Mouse (Mus musculus): ENCODE measurements around the gene Ube2e1.

The Ube2e1 gene

DNA sequence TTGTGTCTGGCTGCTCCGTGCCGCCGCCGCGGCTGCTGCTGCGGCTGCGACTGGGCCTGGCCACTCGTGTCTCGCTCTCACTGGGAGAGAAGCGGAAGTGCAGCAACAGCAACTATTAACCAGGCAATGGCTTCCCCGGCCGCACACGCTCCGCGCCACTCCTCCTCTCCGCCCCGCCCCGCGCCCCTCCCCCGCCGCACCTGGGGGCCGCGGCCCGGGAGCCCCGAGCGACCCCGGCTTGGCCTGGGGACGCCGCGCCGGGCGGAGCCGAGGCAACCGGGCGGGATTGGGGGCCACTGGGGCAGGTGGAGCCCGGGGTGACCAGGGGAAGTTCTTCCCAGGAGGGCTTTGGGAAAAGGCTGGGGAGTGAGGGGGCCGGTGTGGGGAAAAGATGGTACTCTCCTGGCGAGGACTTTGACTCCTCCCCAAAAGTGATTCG, at the start of gene Ube2e1:
Gene Ube2e1 (minus strand): TSS at position 167 of the 439 bp plus-strand sequence.
- peak; percentile 76 for DNase-seq (ENCODE audit: low spot score)

DNA sequence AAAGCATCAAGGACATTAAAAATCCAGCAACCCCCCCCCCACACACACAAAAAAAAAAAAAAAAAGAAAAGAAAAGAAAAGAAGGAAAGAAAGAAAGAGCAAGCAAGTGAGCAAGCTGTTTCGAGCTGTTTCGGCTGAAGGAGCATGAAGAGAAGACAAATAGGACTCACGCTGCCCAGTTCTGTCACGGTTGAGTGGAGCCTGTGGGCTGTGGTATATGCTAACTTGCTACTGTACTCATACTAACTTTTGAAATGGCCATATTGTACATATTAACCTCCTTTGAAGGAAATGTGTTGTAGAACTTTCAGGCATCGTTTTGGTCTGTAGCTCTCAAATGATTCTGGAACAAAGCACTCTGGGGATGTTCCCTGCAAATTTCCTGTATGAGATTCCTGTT, 48.2 kb upstream of the Ube2e1 start:
- DNase-seq (ENCODE audit: low spot score) = no peak

DNA sequence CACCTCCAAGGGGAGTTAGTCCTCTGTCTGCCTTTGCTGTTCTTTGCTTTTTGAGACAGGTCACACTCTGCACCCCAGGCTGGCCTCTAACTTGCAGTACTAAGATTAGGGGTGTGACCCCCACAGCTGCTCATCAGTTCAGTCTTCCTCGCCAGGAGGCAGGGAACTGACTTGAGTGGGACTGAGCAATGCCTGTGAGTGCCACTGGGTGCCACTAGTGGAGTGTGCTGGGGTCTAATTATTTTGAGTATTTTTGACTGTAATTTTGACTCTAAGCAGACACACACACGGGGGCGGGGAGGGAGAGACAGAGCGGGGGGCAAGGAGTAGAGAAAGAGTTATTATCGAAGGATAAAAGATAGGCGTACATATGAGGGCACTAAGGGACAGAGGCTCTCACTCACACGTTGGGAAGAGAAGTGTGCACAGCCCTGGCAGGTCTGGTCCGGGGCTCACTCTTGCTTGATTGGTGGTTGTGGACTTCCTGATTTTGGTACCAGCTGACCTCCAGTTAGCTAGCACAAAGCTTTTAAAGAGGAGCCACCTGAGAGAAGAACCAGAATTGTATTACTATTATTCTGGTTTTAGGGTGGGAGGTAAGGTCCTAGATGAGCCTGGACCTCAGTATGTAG, 46.4 kb upstream of the Ube2e1 start:
- DNase-seq (ENCODE audit: low spot score) = no peak

DNA sequence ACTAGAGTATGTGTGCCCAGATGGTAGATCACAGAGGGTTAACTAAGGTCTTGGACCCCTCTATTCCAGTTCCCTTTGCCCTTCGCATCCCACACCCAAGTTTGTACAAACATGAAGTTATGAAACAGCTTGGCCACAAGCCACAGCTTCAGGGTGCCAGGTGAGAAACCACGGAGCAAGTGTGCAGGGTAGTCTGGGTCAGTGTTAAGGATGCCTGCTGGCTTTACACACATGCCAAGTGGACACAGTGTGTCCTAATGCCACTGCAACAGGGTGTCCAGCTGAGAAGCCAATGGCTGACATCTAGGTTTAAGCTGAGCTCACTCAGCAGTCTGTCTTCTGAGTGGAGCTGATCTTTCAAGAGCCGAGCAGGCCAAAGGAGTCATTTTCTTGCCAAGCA, 44.5 kb upstream of the Ube2e1 start:
- DNase-seq (ENCODE audit: low spot score) = no peak

DNA sequence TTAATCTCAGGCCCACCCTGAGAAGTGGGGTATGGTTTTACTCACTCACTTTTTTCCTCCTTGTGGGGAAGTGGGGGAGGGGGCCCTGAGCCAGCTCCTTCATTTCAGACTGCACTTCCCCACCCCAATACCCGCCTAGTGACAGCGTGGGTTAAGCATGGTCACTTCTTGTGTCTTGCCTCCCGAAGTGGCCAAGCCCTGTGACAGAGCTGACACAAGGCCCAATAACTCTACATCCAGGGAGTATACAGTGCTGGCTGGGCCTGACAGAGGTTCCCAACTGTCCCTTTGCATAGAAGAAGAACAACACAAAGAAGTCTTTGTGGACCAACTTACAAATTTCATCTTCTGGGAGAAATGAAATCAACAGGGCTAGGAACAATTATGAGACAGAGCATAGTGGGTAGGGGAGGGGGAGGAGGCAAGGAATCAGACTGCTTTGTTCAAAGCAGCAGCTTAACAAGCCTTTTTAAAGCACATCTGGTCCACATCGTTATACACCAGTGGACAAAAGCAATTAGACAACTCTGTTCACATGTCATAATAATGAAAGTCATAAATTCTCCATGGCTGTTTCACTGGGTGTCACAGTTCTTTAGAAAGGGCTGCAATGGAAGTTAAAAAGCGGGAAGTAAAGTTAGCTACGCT, 42.2 kb upstream of the Ube2e1 start:
- peak; percentile 22 for DNase-seq (ENCODE audit: low spot score)

DNA sequence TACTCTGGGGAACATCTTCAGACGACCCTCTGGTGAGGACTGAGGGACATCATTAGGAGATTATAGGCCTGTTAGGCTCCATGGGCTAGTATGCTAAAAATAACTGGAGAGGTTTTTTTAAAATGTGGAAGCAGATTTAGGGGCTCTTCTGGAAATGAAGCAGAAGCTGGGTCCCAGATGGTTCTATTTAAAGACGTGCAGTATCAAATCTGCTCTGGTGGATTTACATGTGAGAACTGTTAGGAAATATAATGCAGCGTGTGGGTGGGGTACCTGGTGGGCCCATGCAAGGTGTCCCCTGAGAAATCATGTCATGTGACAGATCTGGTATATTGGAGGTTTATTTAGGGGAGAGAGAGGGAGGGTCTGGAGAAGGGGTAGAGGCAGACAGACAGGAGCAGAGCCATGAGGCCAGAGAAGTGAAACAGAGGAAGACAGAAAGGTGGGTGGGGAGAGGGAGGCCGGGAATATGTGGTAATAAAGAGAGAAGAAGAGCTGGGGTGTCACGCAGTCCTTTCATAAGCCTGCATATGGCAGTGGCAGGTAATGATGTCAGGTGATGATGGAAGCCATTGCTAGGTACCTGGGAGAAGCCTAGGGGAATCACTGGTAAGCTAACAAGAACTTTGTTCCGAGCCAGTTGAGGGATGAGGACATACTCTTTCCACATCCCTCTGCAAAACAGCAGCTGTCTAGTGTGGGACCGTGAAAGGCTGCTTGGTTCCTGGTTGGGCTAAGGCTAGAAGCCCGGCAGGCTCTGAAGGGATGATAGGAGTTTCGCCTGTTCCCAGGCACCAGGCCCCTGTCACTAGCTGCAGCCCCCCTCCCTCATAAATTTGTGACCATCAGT, 41.3 kb upstream of the Ube2e1 start:
- DNase-seq (ENCODE audit: low spot score) = no peak

DNA sequence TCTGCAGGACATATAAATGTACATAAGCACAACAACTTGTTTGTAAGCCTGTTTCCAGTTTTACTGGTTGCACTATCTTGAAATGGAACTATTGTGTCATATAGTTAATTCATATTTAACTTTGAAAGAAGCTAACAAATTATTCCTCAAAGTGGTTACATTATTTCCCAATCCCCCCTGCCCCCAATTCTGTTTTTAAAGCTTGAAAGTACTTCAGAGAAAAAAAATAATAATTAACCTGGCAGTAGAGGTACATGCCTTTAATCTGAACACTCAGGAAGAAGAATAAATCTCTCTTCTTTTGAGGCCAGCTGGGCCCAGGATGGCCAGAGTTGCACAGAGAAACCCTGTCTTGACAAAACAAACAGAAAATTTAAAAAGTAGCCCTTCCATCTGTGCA, 37.4 kb upstream of the Ube2e1 start:
- no peak for DNase-seq (ENCODE audit: low spot score)

DNA sequence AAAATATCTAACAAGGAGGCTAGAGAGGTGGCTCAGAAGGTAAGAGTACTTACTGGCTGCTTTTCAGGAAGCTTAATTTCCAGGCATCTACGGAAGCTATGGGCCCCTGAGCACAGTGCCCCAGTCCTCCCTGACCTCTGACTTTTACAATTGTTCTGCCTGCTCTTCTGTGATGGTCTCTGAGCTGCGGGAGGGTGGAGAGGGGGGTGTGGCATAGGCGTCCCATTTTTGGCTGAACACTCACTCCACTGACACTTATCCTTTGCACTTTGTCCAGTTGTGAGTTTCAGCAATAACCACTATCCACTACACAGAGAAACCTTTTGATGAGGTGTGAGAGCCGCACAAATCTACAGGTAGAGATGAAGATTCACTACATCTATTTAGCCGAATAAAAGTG, 35.4 kb upstream of the Ube2e1 start:
- no peak for DNase-seq (ENCODE audit: low spot score)

DNA sequence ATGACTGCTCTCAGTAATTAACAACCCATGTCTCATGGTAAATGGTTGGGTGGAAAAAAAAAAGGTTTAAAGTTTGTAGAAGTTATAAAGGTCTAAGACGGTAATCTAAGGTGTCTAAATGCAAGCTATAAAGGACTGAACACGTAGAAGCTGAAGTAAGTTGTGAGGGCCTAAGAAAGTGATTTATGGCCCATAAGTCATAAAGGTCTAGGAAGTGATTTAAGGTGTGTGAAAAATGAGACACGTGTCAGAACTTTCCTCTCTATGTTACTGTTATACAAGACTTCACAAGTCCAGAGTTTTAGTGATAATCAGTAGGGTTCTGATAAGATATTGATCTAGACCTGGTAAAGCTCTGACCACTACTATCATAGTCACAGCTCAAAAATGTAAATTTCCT, 32.7 kb upstream of the Ube2e1 start:
- no peak for DNase-seq (ENCODE audit: low spot score)

DNA sequence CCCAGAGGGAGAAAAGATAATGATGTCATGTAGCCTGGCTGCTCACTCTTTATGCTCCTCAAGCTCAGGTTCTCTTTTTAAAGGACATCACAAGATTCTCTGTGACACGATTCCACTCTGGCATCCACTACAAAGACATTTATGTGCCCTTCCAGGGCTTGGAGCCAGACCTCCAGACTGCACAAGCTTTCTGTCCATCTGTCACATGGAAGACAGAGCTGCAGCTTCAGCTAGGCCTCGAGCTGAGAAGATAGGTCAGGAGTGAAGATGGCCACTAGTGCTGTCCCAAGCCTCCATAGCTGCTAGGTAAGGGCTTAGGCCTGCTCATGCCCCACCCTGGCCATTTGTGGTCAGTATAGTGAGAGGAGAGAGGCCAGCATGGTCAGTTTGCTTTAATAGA, 24.8 kb upstream of the Ube2e1 start:
- no peak for DNase-seq (ENCODE audit: low spot score)

DNA sequence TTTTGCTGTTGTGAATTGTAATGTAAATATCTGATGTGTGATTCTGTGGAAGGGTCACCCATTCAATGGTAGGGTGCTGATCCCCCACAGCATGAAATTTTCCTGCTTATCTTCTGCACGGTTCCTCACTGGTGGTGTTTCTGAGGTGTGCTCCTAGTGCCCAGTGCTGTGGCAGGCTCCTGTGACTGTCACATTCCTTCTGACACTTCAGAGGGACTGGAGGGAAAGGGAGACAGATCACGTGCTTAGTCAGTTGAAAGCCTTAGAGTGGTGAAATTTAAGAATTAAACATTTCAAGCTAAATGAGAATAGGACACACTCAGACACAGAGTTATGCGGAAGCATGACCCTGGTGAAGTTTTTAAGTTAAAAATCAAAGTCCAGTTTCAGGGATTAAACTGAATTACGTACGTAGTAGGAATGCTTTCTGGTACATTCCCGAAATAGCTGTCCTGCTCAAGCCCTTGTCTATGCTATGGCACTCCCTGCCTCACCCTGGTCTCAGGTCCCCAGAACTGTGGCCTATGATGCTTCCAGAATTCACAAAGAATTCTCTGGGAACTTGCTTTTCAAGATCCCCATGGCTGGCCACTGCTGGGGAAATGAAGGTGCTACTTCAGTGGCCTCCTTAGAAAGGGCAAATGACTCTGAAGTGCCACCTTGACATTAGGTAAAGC, 24.0 kb upstream of the Ube2e1 start:
- no peak for DNase-seq (ENCODE audit: low spot score)

DNA sequence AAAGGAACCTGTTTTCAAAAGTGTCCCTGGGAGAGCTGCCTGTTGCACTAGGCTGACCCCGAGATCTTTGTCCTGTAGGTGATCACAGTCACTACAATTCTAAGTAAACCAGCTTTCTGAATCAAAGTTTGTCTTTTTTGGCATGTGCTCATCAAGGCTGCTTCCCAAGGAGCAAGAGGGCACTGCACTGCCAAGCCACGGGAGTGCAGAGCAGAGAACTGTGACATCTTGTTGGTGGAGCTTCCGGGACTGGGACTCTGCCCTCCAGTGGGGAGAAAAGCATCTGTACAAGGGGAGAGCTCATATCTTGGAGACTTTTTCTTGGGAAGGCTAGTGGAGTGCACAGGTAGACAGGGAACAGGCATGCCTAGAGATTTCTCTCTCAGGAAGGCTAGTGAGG, 21.9 kb upstream of the Ube2e1 start:
- no peak for DNase-seq (ENCODE audit: low spot score)

DNA sequence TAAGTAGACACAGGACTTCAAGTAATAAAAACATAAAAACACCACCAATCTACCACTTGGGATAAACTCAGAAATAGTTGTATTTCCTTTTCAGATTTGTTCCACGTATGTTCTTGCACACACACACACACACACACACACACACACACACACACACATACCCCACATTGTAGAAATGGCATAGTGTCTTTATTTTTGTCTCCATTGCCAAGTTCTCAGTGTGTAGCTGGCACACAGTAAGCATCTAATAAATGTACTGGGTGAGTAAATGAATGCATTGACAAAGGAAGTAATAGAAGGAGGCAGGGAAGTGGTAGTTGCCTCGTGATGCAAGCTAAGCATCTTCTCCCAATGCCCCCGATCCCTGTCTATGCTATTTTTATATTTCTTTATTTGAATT, 21.3 kb upstream of the Ube2e1 start:
- no peak for DNase-seq (ENCODE audit: low spot score)

DNA sequence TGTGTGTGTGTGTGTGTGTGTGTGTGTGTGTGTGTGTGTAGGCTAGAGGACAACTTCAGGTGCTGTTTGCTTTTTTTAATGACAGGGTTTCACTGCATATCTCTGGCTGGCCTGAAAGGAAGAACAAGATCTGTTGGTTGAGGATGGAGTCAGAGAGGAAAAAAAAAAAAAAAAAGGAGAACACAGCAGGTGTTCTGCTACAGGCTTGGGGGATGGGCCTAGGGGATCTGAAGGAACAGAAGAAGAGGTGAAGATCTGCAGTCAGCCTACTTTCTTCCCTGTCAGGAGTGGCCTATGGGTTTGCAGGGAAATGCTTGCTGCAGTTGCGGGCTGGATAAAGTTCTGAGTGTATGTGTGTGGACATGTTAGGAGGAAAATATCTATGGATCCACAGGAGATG, 19.0 kb upstream of the Ube2e1 start:
- DNase-seq (ENCODE audit: low spot score) = no peak

DNA sequence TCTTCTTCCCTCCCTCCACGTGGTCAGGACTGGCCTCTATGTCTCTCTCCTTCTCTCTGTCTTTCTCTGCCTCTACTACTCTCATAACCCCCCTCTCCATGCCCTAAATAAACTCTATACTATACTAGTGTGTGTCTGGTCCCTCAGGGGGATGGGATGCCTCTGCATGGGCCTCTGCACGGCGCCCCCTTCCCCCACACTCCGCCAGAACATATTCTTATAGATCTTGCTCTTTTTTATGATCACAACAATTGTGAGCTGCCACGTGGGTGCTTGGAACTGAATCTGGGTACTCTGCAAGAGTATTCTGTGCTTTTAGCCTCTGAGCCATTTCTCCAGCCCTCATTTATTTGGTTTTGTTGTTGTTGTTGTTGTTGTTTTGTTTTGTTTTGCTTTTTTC, 18.2 kb upstream of the Ube2e1 start:
- DNase-seq (ENCODE audit: low spot score) = no peak

DNA sequence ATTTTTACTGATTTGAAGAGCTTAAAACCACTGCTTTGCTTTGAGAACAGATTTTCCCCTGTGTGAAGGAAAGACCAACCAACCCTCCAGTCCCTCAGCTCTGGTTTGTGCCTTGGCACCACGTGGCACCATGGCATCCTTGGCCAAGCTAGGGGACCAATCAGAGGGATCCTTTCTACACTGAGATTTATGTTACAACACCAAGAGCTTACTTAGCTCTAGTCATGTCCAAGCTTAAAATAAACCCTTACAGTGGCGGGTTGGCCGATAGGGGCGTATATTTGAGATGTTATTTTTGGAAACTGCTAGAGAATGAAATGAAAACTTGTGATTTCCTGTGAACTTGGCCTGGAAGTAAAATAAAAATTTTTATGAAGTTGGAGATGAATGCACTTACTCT, 11.9 kb upstream of the Ube2e1 start:
- no peak for DNase-seq (ENCODE audit: low spot score)

DNA sequence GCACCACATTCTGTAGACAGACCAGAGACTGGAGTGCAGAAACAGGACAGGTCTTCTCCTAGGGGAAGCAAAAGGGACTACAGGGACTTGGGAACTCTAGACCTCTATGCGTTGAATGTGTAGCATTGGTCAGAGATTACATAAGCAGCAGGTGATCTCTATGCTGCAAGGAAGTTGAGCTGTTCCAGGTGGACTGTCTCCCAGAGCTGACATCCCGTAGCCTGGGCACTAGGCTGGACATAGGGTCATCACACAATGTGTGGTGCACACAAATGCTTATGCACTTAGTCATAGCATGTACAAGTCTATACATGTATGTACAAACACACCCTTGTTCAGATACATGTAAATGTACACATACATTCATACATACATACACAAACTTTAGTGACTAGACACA, 11.1 kb upstream of the Ube2e1 start:
- no peak for DNase-seq (ENCODE audit: low spot score)

DNA sequence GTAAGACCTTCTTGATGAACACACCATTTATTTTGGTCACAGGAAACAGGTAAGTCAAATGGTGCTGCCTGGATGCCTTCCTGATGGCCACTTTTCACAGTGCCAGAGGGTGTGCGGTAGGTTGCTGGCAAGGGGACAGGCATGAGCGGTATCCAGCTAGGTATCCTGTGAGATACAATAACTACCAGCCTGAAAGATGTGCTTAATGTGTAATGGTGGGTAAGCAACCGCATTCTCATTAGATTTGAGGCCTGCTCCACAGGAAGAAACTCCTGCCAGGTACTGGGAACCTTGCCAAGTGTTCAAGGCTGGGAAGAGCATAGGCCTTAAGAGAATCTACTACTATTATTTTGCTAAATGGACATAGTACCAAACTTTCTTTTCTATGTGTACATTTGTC, 9.4 kb upstream of the Ube2e1 start:
- DNase-seq (ENCODE audit: low spot score) = no peak

DNA sequence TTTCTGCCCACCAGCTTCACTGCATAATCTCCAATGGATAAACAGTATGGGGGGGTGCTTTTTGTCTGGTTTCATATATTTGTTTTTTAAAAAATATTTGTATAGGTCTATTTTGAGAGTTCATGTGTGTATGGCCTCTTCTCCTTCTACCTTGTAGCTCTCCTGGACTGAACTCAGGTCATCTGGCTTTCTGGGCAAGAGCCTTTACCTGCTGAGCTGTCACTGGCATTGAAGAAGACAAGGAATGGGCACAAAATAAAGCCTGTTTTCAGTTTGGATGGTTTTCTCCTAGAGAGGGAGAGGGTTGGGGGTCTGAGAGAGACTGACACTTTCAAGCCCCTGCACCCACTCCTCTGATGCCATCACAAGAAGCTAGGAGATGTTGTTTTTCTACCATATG, 4.4 kb upstream of the Ube2e1 start:
- DNase-seq (ENCODE audit: low spot score) = no peak

DNA sequence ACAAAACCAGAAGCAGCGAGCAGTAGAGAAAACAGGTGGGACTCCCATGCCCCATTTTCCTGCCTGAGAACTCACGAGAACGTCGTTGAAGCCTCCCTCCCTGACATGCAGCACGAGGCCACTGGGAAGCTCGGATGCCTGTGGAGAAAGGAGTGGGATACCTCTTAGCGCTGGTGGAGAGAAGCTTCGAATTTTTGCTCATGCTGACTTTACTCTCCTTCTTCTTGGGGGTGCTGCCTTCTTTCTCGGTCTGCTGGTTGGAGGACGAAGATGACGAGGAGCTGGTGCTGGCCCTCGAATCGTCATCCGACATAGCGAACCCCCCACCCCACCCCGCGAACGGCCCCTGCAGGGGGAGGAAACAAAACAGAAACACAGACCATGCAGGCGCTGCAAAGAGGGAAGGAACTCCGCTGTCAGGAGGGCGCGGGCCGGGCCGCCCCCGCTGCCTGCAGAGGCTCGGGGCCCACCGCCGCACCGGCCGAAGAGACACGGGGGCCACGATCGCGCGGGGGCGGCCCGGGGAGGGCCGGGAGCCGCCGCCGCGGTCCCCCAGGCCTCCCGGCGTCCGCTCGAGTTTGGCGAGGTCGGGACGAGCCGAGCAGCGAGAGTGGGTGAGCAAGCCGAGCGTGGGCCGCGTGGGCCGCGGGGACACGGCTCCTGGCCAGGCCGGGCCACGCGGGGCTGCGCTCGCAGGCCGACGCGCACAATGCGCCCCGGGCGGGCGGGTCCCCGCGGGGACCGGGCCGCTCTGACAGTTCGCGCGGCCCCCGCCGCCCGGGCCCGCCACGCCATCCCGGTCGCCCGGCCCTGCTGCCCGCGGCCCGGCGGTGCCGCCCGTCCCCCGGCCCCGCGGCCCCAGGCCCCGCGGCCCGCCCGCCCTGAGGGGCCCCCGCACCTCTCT, 618 bp downstream of the Ube2e1 start:
- DNase-seq (ENCODE audit: low spot score) = peak; percentile 59

DNA sequence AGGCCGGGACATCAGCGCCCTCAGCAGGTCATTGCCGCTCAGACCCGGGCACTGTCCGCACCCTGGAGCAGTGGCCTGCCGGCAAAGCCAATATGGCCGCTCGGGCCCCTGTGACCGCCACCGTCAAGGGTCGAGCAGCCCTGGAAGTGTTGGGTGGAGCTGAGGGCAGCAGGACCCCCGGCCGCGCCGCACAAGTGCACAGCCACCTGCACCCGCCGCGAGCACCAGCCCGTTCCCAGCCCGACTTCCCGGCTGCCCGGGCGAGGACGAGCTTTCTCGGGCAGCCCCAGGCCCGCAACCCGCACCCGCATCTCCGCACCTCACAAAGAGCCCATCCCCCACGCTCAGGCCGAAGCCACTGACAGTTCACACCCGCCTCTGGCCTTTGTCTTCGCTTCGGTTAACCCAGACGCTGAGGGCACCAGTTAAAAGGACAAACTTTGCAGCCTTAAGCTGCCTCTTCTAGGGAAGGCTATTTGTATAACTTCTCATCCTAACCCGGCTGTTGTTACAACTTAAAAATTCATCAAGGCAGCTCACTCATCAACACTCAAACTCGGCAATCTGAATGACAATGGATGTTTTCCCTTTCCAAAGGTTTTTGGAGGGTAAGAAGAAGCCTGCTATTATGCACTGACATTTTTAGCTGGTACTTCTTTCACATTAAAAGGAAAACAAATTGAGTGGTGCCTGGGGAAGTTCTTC, 4.5 kb downstream of the Ube2e1 start:
- DNase-seq (ENCODE audit: low spot score) = peak; percentile 74

Measured in embryo, embryonic 10.5 days (tissue).